Mouse (Mus musculus) WW6 (cell line): ENCODE measurements around the gene Rasl12.

Source experiments
- DNase-seq: peaks from one replicate; pipeline ENCODE4 v3.0.0-alpha.2; 2013; ENCODE audit warnings: low read depth, low spot score

The Rasl12 gene

GRCm38 (mm10) chr9:65398279-65398678 is at the start of gene Rasl12:
Gene Rasl12 (plus strand): TSS chr9:65398506.
- no peak for DNase-seq

- DNase-seq, result no peak
Measured at GRCm38 (mm10) chr9:65353251-65353650, 45.1 kb upstream of the Rasl12 start.

GRCm38 (mm10) chr9:65356561-65356960 is 41.7 kb upstream of the Rasl12 start:
- no peak for DNase-seq

- no peak for DNase-seq
Measured at GRCm38 (mm10) chr9:65356971-65357370, 41.3 kb upstream of the Rasl12 start.

GRCm38 (mm10) chr9:65358956-65359480 is 39.3 kb upstream of the Rasl12 start:
- DNase-seq, result no peak

GRCm38 (mm10) chr9:65360641-65361448 is 37.5 kb upstream of the Rasl12 start, which contains the start of gene Ubap1l:
Gene Ubap1l (plus strand): TSS chr9:65361041.
- no peak for DNase-seq

GRCm38 (mm10) chr9:65363684-65364083 is 34.6 kb upstream of the Rasl12 start:
- DNase-seq, result no peak

GRCm38 (mm10) chr9:65365721-65366120 is 32.6 kb upstream of the Rasl12 start:
- DNase-seq, result no peak

- no peak for DNase-seq
Measured at GRCm38 (mm10) chr9:65371756-65372155, 26.6 kb upstream of the Rasl12 start.

- DNase-seq, result no peak
Measured at GRCm38 (mm10) chr9:65372449-65372848, 25.9 kb upstream of the Rasl12 start.

GRCm38 (mm10) chr9:65374468-65375162 is 23.7 kb upstream of the Rasl12 start:
- no peak for DNase-seq

GRCm38 (mm10) chr9:65375163-65375934 is 23.0 kb upstream of the Rasl12 start:
- DNase-seq, result no peak

- no peak for DNase-seq
Measured at GRCm38 (mm10) chr9:65381017-65381590, 17.2 kb upstream of the Rasl12 start.

- no peak for DNase-seq
Measured at GRCm38 (mm10) chr9:65382031-65382750, 16.1 kb upstream of the Rasl12 start.

- DNase-seq, result no peak
Measured at GRCm38 (mm10) chr9:65382751-65383097, 15.6 kb upstream of the Rasl12 start.

- DNase-seq, result no peak
Measured at GRCm38 (mm10) chr9:65384276-65384675, 14.0 kb upstream of the Rasl12 start.

GRCm38 (mm10) chr9:65386373-65387140 is 11.7 kb upstream of the Rasl12 start:
- DNase-seq, result no peak

- DNase-seq, result no peak
Measured at GRCm38 (mm10) chr9:65390752-65391612, 7.3 kb upstream of the Rasl12 start.

GRCm38 (mm10) chr9:65391613-65391964 is 6.7 kb upstream of the Rasl12 start, which contains the start of gene Kbtbd13:
Gene Kbtbd13 (minus strand): TSS chr9:65391652.
- no peak for DNase-seq
